Mouse (Mus musculus): ENCODE results near the gene Gm49368.
A peak's percentile ranks its signal among the peaks of the same experiment; 100 is the strongest.

The Gm49368 gene

GRCm38 (mm10) chr7:128058576-128058975 lies 3.9 kb upstream of the Gm49368 start:
- no peak for DNase-seq

- no peak for DNase-seq
These were observed 3.4 kb upstream of the Gm49368 start for GRCm38 (mm10) chr7:128059091-128059490.

- DNase-seq, result no peak
These were observed 813 bp downstream of the Gm49368 start for GRCm38 (mm10) chr7:128063211-128063781.

- DNase-seq, result no peak
These were observed 3.1 kb downstream of the Gm49368 start for GRCm38 (mm10) chr7:128065547-128065946.

- no peak for DNase-seq
These were observed 5.4 kb downstream of the Gm49368 start for GRCm38 (mm10) chr7:128067847-128068246.

- no peak for DNase-seq
These were observed 7.4 kb downstream of the Gm49368 start for GRCm38 (mm10) chr7:128069844-128070243.

GRCm38 (mm10) chr7:128071816-128072215 lies 9.3 kb downstream of the Gm49368 start:
- DNase-seq, result no peak

- no peak for DNase-seq
These were observed 17.5 kb downstream of the Gm49368 start for GRCm38 (mm10) chr7:128080012-128080411.

GRCm38 (mm10) chr7:128089141-128089540 lies 26.7 kb downstream of the Gm49368 start:
- no peak for DNase-seq

- DNase-seq, result peak; percentile 20
These were observed 35.7 kb downstream of the Gm49368 start for GRCm38 (mm10) chr7:128098135-128098534.

- no peak for DNase-seq
These were observed 38.4 kb downstream of the Gm49368 start for GRCm38 (mm10) chr7:128100742-128101357.

GRCm38 (mm10) chr7:128105246-128105645 lies 42.8 kb downstream of the Gm49368 start:
- no peak for DNase-seq

- no peak for DNase-seq
These were observed 45.0 kb downstream of the Gm49368 start for GRCm38 (mm10) chr7:128107462-128107861.

GRCm38 (mm10) chr7:128110314-128110713 lies 47.8 kb downstream of the Gm49368 start:
- DNase-seq, result no peak

- DNase-seq, result no peak
These were observed 49.6 kb downstream of the Gm49368 start for GRCm38 (mm10) chr7:128112131-128112530.

- no peak for DNase-seq
These were observed 52.1 kb downstream of the Gm49368 start for GRCm38 (mm10) chr7:128114371-128115105.

- no peak for DNase-seq
These were observed 52.9 kb downstream of the Gm49368 start for GRCm38 (mm10) chr7:128115211-128115958.

GRCm38 (mm10) chr7:128116396-128116795 lies 53.9 kb downstream of the Gm49368 start:
- no peak for DNase-seq

- no peak for DNase-seq
These were observed 57.4 kb downstream of the Gm49368 start for GRCm38 (mm10) chr7:128119726-128120490.

GRCm38 (mm10) chr7:128128741-128129720 lies 66.5 kb downstream of the Gm49368 start, which contains the start of gene Itgax:
Gene Itgax (plus strand): TSS chr7:128129547.
- no peak for DNase-seq

- DNase-seq, result no peak
These were observed 69.7 kb downstream of the Gm49368 start for GRCm38 (mm10) chr7:128132148-128132547.

Data from kidney, adult 9 months (tissue).